Mouse (Mus musculus): ENCODE measurements around the gene Stum. TPM values are rescaled to one million over a fixed set of nuclear protein-coding genes. Genes with fewer than 3 reads are reported as not detected.
A peak's percentile ranks its signal among the peaks of the same experiment; 100 is the strongest.
"Not testable (repeated sequence)": the region's sequence is repeated elsewhere in the genome, so short reads cannot be mapped to it uniquely, and the experiment has no call there.

Stum gene
- polyA plus RNA-seq, 1 experiment from 2014 or later: 0.12 TPM

GRCm38 (mm10) chr1:180391575-180391945 lies 91.7 kb downstream of the Stum start:
- no peaks in the 10 kb centered on the region for H3K27me3 ChIP-seq
- WGBS (ENCODE audit: insufficient replicate concordance): 69% methylated on average over 4 of the region's 4 CpGs
- H3K27ac ChIP-seq: no peak overlapping the region
- no peaks in the 10 kb centered on the region for H3K9me3 ChIP-seq (replicated peaks)
- H3K9ac ChIP-seq: no peak overlapping the region
- H3K4me3 ChIP-seq (replicated peaks): no peak overlapping the region
- no peak overlapping the region for H3K4me2 ChIP-seq
- no peaks in the 10 kb centered on the region for H3K36me3 ChIP-seq
- peaks cover 57% of the 10 kb centered on the region for H3K4me1 ChIP-seq (replicated peaks)
- DNase-seq (no peak), ATAC-seq (ENCODE audit: low read depth) (no peak)

- ATAC-seq (ENCODE audit: low read depth): no peak
- 52% methylated on average over 10 of the region's 10 CpGs for WGBS (ENCODE audit: insufficient replicate concordance)
- no peaks in the 10 kb centered on the region for H3K9me3 ChIP-seq (replicated peaks)
- H3K4me3 ChIP-seq (replicated peaks): no peak overlapping the region
- no peak overlapping the region for H3K27ac ChIP-seq
- H3K36me3 ChIP-seq: no peaks in the 10 kb centered on the region
- peaks cover 61% of the 10 kb centered on the region for H3K4me1 ChIP-seq (replicated peaks)
- no peak overlapping the region for H3K4me2 ChIP-seq
- DNase-seq: no peak
- no peak overlapping the region; the same call in 1 of the 2 replicates for H3K9ac ChIP-seq
- no peaks in the 10 kb centered on the region for H3K27me3 ChIP-seq
Measured at GRCm38 (mm10) chr1:180390746-180391574, 92.3 kb downstream of the Stum start.

GRCm38 (mm10) chr1:180390321-180390731 lies 93.0 kb downstream of the Stum start:
- no peaks in the 10 kb centered on the region for H3K36me3 ChIP-seq
- H3K27me3 ChIP-seq: no peaks in the 10 kb centered on the region
- H3K9me3 ChIP-seq (replicated peaks): no peaks in the 10 kb centered on the region
- no peak overlapping the region for H3K27ac ChIP-seq
- WGBS (ENCODE audit: insufficient replicate concordance): 39% methylated on average over 3 of the region's 3 CpGs
- H3K4me2 ChIP-seq: no peak overlapping the region
- peak overlapping the region; percentile 17; the same call in 1 of the 2 replicates for H3K9ac ChIP-seq
- ATAC-seq (ENCODE audit: low read depth) (no peak), DNase-seq (no peak)
- H3K4me3 ChIP-seq (replicated peaks): no peak overlapping the region
- H3K4me1 ChIP-seq (replicated peaks): peaks cover 63% of the 10 kb centered on the region

- H3K4me2 ChIP-seq; H3K9ac ChIP-seq; DNase-seq; ATAC-seq (ENCODE audit: low read depth); H3K36me3 ChIP-seq; H3K27me3 ChIP-seq; H3K4me3 ChIP-seq (replicated peaks); H3K27ac ChIP-seq; H3K9me3 ChIP-seq (replicated peaks): not testable (repeated sequence)
- 74% methylated on average over 11 of the region's 11 CpGs for WGBS (ENCODE audit: insufficient replicate concordance)
- H3K4me1 ChIP-seq (replicated peaks): peaks cover 72% of the 10 kb centered on the region
Measured at GRCm38 (mm10) chr1:180389213-180389760, 94.0 kb downstream of the Stum start.

- ATAC-seq (ENCODE audit: low read depth): no peak
- H3K27me3 ChIP-seq: no peaks in the 10 kb centered on the region
- peaks cover 68% of the 10 kb centered on the region for H3K4me1 ChIP-seq (replicated peaks)
- H3K9me3 ChIP-seq (replicated peaks): no peaks in the 10 kb centered on the region
- H3K36me3 ChIP-seq: no peaks in the 10 kb centered on the region
- peak overlapping the region; percentile 19; the same call in 1 of the 2 replicates for H3K9ac ChIP-seq
- H3K4me2 ChIP-seq: no peak overlapping the region
- no peak for DNase-seq
- H3K4me3 ChIP-seq (replicated peaks): no peak overlapping the region
- no peak overlapping the region for H3K27ac ChIP-seq
- 27% methylated on average over 1 of the region's 1 CpGs for WGBS (ENCODE audit: insufficient replicate concordance)
Measured at GRCm38 (mm10) chr1:180388481-180388880, 94.8 kb downstream of the Stum start.

GRCm38 (mm10) chr1:180387750-180388480 lies 95.4 kb downstream of the Stum start:
- peak overlapping the region; percentile 43 for H3K9ac ChIP-seq

GRCm38 (mm10) chr1:180386951-180387749 lies 96.2 kb downstream of the Stum start:
- peak overlapping the region; percentile 76 for H3K27ac ChIP-seq
- H3K4me2 ChIP-seq: peak overlapping the region; percentile 82

More at GRCm38 (mm10) chr1:180387750-180388480, 95.4 kb downstream of the Stum start:
- no peaks in the 10 kb centered on the region for H3K27me3 ChIP-seq
- WGBS (ENCODE audit: insufficient replicate concordance): 10% methylated on average over 11 of the region's 11 CpGs
- peak overlapping the region; percentile 35 for H3K4me3 ChIP-seq (replicated peaks)
- peaks cover 62% of the 10 kb centered on the region for H3K4me1 ChIP-seq (replicated peaks)
- no peaks in the 10 kb centered on the region for H3K9me3 ChIP-seq (replicated peaks)
- no peak for DNase-seq
- peak overlapping the region; percentile 60 for H3K4me2 ChIP-seq
- ATAC-seq (ENCODE audit: low read depth): no peak
- peak overlapping the region; percentile 14; the same call in 1 of the 2 replicates for H3K27ac ChIP-seq
- no peaks in the 10 kb centered on the region for H3K36me3 ChIP-seq

GRCm38 (mm10) chr1:180385308-180385707 lies 98.0 kb downstream of the Stum start:
- no peaks in the 10 kb centered on the region for H3K27me3 ChIP-seq
- no peaks in the 10 kb centered on the region for H3K9me3 ChIP-seq (replicated peaks)
- no peak for ATAC-seq (ENCODE audit: low read depth)
- H3K36me3 ChIP-seq: no peaks in the 10 kb centered on the region
- no peak overlapping the region for H3K27ac ChIP-seq
- no peak for DNase-seq
- no peak overlapping the region for H3K9ac ChIP-seq
- WGBS (ENCODE audit: insufficient replicate concordance): 76% methylated on average over 6 of the region's 6 CpGs
- H3K4me3 ChIP-seq (replicated peaks): no peak overlapping the region
- H3K4me1 ChIP-seq (replicated peaks): peaks cover 58% of the 10 kb centered on the region
- H3K4me2 ChIP-seq: no peak overlapping the region

More at GRCm38 (mm10) chr1:180386951-180387749, 96.2 kb downstream of the Stum start:
- no peaks in the 10 kb centered on the region for H3K36me3 ChIP-seq
- 3% methylated on average over 27 of the region's 27 CpGs for WGBS (ENCODE audit: insufficient replicate concordance)
- H3K9me3 ChIP-seq (replicated peaks): no peaks in the 10 kb centered on the region
- DNase-seq: peak; percentile 98
- H3K4me1 ChIP-seq (replicated peaks): peaks cover 59% of the 10 kb centered on the region
- H3K4me3 ChIP-seq (replicated peaks): peak overlapping the region; percentile 55
- H3K9ac ChIP-seq: peak overlapping the region; percentile 65
- H3K27me3 ChIP-seq: no peaks in the 10 kb centered on the region
- ATAC-seq (ENCODE audit: low read depth): peak; percentile 98

GRCm38 (mm10) chr1:180384486-180384885 lies 98.8 kb downstream of the Stum start:
- H3K36me3 ChIP-seq: no peaks in the 10 kb centered on the region
- H3K4me2 ChIP-seq: no peak overlapping the region
- peaks cover 55% of the 10 kb centered on the region for H3K4me1 ChIP-seq (replicated peaks)
- no peak overlapping the region for H3K9ac ChIP-seq
- DNase-seq (no peak), ATAC-seq (ENCODE audit: low read depth) (no peak)
- no peak overlapping the region for H3K4me3 ChIP-seq (replicated peaks)
- H3K9me3 ChIP-seq (replicated peaks): no peaks in the 10 kb centered on the region
- WGBS (ENCODE audit: insufficient replicate concordance): 62% methylated on average over 10 of the region's 10 CpGs
- no peak overlapping the region for H3K27ac ChIP-seq
- no peaks in the 10 kb centered on the region for H3K27me3 ChIP-seq

GRCm38 (mm10) chr1:180383884-180384283 lies 99.4 kb downstream of the Stum start:
- ATAC-seq (ENCODE audit: low read depth): no peak
- Histone ChIP-seq H3K9me3 (replicated peaks) (no peaks in the 10 kb centered on the region), H3K27ac (no peak overlapping the region), H3K36me3 (no peaks in the 10 kb centered on the region), H3K9ac (no peak overlapping the region), H3K4me3 (replicated peaks) (no peak overlapping the region), H3K4me1 (replicated peaks) (peaks cover 55% of the 10 kb centered on the region), H3K4me2 (no peak overlapping the region), H3K27me3 (no peaks in the 10 kb centered on the region)
- no peak for DNase-seq
- 84% methylated on average over 8 of the region's 8 CpGs for WGBS (ENCODE audit: insufficient replicate concordance)
